Mouse (Mus musculus): Measurements from ENCODE around the gene Tnfrsf25.
A peak's percentile ranks its signal among the peaks of the same experiment; 100 is the strongest.

Gene Tnfrsf25

DNA sequence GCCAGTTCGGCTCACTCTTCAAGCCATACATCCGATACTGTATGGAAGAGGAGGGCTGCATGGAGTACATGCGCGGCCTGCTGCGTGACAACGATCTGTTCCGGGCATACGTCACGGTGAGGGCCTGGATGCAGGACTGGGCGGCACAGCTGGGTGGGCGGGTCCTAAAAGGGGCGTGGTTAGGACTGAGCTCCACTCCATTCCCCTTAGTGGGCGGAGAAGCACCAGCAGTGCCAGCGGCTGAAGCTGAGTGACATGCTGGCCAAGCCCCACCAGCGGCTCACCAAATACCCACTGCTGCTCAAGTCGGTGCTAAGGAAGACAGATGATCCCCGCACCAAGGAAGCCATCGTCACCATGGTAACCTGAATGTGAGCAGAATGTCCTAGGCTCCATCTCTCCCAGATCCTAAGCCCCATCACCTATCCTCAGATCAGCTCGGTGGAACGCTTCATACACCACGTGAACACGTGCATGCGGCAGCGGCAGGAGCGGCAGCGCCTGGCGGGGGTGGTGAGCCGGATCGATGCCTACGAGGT lies 7.7 kb upstream of the Tnfrsf25 start:
- Histone ChIP-seq H3K4me3 (replicated peaks; ENCODE audit: low read length) (peak overlapping the region; percentile 71), H3K27me3 (ENCODE audit: insufficient read depth, low read length) (no peaks in the 10 kb centered on the region), H3K4me1 (replicated peaks; ENCODE audit: low read depth, low read length) (peaks cover 56% of the 10 kb centered on the region), H3K36me3 (ENCODE audit: insufficient read depth, low read length) (peaks cover 90% of the 10 kb centered on the region), H3K9me3 (ENCODE audit: low read length) (no peaks in the 10 kb centered on the region)
- no peak for TF ChIP-seq CTCF (conservative IDR thresholded peaks at IDR 0.05; ENCODE audit: low read length)
- no peak for TF ChIP-seq NANOG (IDR thresholded peaks at IDR 0.05; ENCODE audit: borderline replicate concordance, low read length)
- TF ChIP-seq POU5F1 (IDR thresholded peaks at IDR 0.05; ENCODE audit: borderline replicate concordance, low read length): no peak

DNA sequence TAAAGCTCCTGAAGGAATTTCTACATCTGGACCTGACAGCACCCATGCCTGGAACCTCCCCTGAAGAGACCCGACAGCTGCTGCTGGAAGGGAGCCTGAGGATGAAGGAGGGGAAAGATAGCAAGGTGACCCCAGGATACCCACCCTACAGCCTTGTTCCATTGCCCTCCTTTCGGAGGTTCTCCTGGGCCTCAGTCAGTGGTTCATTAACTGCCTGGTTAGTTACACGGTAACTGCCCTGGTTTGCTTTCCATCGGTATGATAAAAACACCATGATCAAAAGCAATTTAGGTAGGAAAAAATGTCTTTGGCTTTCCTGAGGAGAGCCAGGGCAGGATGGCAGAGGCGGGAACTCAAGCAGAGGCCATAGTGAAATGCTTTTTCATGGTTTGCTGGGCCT lies 7.1 kb upstream of the Tnfrsf25 start:
- Histone ChIP-seq H3K36me3 (ENCODE audit: insufficient read depth, low read length) (peaks cover 90% of the 10 kb centered on the region), H3K9me3 (ENCODE audit: low read length) (no peaks in the 10 kb centered on the region), H3K27me3 (ENCODE audit: insufficient read depth, low read length) (no peaks in the 10 kb centered on the region), H3K4me1 (replicated peaks; ENCODE audit: low read depth, low read length) (peaks cover 54% of the 10 kb centered on the region), H3K4me3 (replicated peaks; ENCODE audit: low read length) (no peak overlapping the region)
- no peak for TF ChIP-seq CTCF (conservative IDR thresholded peaks at IDR 0.05; ENCODE audit: low read length)
- no peak for TF ChIP-seq NANOG (IDR thresholded peaks at IDR 0.05; ENCODE audit: borderline replicate concordance, low read length)
- TF ChIP-seq POU5F1 (IDR thresholded peaks at IDR 0.05; ENCODE audit: borderline replicate concordance, low read length): no peak

DNA sequence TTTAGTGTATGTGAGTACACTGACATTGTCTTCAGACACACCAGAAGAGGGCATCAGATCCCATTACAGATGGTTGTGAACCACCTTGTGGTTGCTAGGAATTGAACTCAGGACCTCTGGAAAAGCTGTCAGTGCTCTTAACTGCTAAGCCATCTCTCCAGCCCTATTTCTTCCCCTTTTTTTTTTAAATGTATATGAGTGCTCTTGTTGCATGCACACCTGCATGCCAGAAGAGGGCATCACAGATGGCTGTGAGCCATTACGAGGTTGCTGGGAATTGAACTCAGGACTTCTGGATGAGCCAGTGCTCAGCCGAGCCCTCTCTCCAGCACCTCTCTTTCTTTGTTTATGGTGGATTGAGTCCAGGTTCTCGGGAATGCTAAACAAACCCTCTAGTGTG lies 6.2 kb upstream of the Tnfrsf25 start:
- Histone ChIP-seq H3K4me1 (replicated peaks; ENCODE audit: low read depth, low read length) (peaks cover 54% of the 10 kb centered on the region), H3K9me3 (ENCODE audit: low read length) (no peaks in the 10 kb centered on the region), H3K27me3 (ENCODE audit: insufficient read depth, low read length) (no peaks in the 10 kb centered on the region), H3K4me3 (replicated peaks; ENCODE audit: low read length) (no peak overlapping the region), H3K36me3 (ENCODE audit: insufficient read depth, low read length) (peaks cover 90% of the 10 kb centered on the region)
- TF ChIP-seq CTCF (conservative IDR thresholded peaks at IDR 0.05; ENCODE audit: low read length) (no peak), NANOG (IDR thresholded peaks at IDR 0.05; ENCODE audit: borderline replicate concordance, low read length) (no peak), POU5F1 (IDR thresholded peaks at IDR 0.05; ENCODE audit: borderline replicate concordance, low read length) (no peak)

DNA sequence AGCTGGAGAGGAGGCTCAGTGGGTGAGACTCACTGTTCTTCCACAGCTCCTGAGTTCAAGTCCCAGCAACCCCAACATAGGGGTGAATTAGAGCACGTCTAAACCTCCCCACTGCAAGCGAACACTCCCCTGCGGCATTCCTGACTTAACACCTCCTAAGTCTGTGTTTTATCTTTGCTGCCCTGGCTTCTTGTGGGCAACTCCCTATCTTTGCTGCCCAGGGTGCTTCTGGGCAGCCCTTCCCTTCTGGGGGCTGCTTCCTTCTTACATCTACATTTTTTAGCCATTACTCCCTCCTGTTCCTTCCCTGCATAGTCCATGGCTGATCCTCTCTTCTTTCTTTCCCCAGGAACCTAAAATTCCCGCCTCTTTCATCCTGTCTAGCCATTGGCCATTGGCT lies 5.0 kb upstream of the Tnfrsf25 start:
- peaks cover 85% of the 10 kb centered on the region for H3K36me3 ChIP-seq (ENCODE audit: insufficient read depth, low read length)
- H3K4me1 ChIP-seq (replicated peaks; ENCODE audit: low read depth, low read length): peaks cover 58% of the 10 kb centered on the region
- no peaks in the 10 kb centered on the region for H3K9me3 ChIP-seq (ENCODE audit: low read length)
- H3K27me3 ChIP-seq (ENCODE audit: insufficient read depth, low read length): peaks cover 3% of the 10 kb centered on the region; the same call in 1 of the 2 replicates
- no peak overlapping the region for H3K4me3 ChIP-seq (replicated peaks; ENCODE audit: low read length)
- TF ChIP-seq NANOG (IDR thresholded peaks at IDR 0.05; ENCODE audit: borderline replicate concordance, low read length): no peak
- TF ChIP-seq POU5F1 (IDR thresholded peaks at IDR 0.05; ENCODE audit: borderline replicate concordance, low read length): no peak
- TF ChIP-seq CTCF (conservative IDR thresholded peaks at IDR 0.05; ENCODE audit: low read length): no peak

DNA sequence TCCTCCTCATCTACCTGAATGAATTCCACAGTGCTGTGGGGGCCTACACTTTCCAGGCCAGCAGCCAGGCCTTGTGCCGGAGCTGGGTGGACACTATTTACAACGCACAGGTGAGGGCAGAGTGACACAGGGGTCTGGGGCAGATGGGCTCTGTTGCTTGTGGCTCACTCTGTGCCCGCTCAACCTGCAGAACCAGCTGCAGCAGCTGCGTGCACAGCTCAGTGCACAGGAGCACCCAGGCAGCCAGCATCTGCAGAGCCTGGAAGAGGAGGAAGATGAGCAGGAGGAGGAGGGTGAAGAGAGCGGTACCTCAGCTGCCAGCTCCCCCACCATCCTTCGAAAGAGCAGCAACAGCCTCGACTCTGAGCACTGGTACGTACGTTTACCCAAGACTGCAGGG lies 3.4 kb upstream of the Tnfrsf25 start:
- Histone ChIP-seq H3K4me3 (replicated peaks; ENCODE audit: low read length) (no peak overlapping the region), H3K27me3 (ENCODE audit: insufficient read depth, low read length) (peaks cover 14% of the 10 kb centered on the region), H3K9me3 (ENCODE audit: low read length) (no peaks in the 10 kb centered on the region), H3K4me1 (replicated peaks; ENCODE audit: low read depth, low read length) (peaks cover 60% of the 10 kb centered on the region), H3K36me3 (ENCODE audit: insufficient read depth, low read length) (peaks cover 75% of the 10 kb centered on the region)
- TF ChIP-seq NANOG (IDR thresholded peaks at IDR 0.05; ENCODE audit: borderline replicate concordance, low read length): no peak
- TF ChIP-seq POU5F1 (IDR thresholded peaks at IDR 0.05; ENCODE audit: borderline replicate concordance, low read length): no peak
- no peak for TF ChIP-seq CTCF (conservative IDR thresholded peaks at IDR 0.05; ENCODE audit: low read length)

DNA sequence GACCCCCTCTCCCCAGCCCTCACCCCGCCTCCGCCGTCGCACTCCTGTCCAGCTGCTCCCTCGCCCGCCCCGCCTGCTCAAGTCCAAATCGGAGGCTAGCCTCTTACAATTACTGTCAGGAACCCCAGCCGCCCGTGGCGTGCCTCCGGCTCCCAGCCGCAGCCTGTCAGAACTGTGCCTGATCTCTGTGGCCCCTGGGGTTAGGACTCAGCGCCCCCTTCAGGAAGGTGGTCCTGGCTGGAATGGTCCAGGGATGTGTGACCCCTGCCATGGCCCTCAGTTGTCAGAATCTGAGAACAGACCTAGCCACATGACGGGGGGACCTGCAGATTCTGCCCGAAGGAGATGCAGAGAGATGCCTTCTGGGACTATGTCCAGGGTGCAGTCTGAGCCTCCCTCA lies 1.7 kb upstream of the Tnfrsf25 start:
- TF ChIP-seq NANOG (IDR thresholded peaks at IDR 0.05; ENCODE audit: borderline replicate concordance, low read length) (no peak), CTCF (conservative IDR thresholded peaks at IDR 0.05; ENCODE audit: low read length) (peak; percentile 38), POU5F1 (IDR thresholded peaks at IDR 0.05; ENCODE audit: borderline replicate concordance, low read length) (no peak)
- peaks cover 62% of the 10 kb centered on the region for H3K4me1 ChIP-seq (replicated peaks; ENCODE audit: low read depth, low read length)
- peaks cover 31% of the 10 kb centered on the region for H3K27me3 ChIP-seq (ENCODE audit: insufficient read depth, low read length)
- H3K4me3 ChIP-seq (replicated peaks; ENCODE audit: low read length): peak overlapping the region; percentile 68
- no peaks in the 10 kb centered on the region for H3K9me3 ChIP-seq (ENCODE audit: low read length)
- peaks cover 79% of the 10 kb centered on the region for H3K36me3 ChIP-seq (ENCODE audit: insufficient read depth, low read length)

DNA sequence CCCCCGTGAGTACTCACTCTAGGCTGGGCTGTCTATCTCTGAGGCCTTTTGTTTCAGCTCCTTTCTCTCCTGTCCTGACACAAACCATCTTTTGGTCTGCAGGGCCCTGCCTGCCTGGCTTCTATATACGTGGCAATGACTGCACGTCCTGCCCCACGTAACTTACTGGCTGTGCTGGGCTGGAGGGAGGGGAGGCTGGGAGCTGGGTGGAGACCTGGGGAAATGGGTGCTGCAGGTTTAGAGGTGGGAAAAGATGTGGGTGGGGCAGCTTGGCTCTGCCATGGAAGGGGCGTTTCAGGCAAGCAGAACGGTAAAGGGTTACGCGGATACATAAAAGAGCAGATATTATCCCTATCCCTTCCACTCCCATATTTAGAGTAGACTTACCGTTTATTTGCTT lies 1.8 kb downstream of the Tnfrsf25 start:
- Histone ChIP-seq H3K4me1 (replicated peaks; ENCODE audit: low read depth, low read length) (peaks cover 94% of the 10 kb centered on the region), H3K27me3 (ENCODE audit: insufficient read depth, low read length) (peaks cover 63% of the 10 kb centered on the region), H3K4me3 (replicated peaks; ENCODE audit: low read length) (no peak overlapping the region), H3K9me3 (ENCODE audit: low read length) (no peaks in the 10 kb centered on the region), H3K36me3 (ENCODE audit: insufficient read depth, low read length) (peaks cover 46% of the 10 kb centered on the region)
- no peak for TF ChIP-seq NANOG (IDR thresholded peaks at IDR 0.05; ENCODE audit: borderline replicate concordance, low read length)
- TF ChIP-seq CTCF (conservative IDR thresholded peaks at IDR 0.05; ENCODE audit: low read length): no peak
- TF ChIP-seq POU5F1 (IDR thresholded peaks at IDR 0.05; ENCODE audit: borderline replicate concordance, low read length): no peak

DNA sequence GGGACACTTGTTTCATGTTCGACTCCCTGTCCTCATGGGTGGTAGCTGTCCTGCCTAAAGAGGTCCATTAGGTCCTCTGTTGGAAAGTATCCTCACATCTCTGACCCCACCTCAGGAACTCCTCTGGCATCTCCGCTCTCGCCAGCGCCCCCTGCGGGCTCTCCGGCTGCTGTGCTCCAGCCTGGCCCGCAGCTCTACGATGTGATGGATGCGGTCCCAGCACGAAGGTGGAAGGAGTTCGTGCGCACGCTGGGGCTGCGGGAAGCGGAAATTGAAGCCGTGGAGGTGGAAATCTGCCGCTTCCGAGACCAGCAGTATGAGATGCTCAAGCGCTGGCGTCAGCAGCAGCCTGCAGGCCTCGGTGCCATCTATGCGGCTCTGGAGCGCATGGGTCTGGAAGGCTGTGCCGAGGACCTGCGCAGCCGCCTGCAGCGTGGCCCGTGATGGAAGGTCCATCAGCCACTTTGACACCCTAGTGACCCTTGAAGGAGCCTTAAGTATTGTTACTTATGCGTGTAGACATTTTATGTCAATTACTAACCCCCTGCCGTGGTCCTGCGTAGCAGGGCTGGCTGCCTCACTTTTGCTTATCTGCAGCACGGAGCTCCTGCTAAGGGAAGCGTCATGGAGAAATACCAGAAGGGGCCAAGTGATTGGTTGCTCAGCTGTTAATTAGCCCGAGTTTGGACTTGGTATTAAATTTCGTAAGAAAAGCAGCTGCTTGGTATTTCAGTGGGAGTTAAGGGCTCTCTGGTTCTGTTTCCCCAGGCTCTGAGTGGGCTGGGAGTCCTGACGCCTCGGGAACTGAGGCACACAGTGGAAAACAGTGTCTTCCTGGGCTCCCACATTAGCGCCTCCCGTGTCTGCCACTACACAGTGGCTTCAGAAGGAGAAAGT lies 3.9 kb downstream of the Tnfrsf25 start:
- Histone ChIP-seq H3K27me3 (ENCODE audit: insufficient read depth, low read length) (peaks cover 83% of the 10 kb centered on the region), H3K9me3 (ENCODE audit: low read length) (0 out of 2 replicates have a peak, but pooled peaks cover 4% of the 10 kb centered on the region), H3K36me3 (ENCODE audit: insufficient read depth, low read length) (peaks cover 26% of the 10 kb centered on the region), H3K4me1 (replicated peaks; ENCODE audit: low read depth, low read length) (peaks cover 91% of the 10 kb centered on the region), H3K4me3 (replicated peaks; ENCODE audit: low read length) (peak overlapping the region; percentile 74)
- TF ChIP-seq CTCF (conservative IDR thresholded peaks at IDR 0.05; ENCODE audit: low read length) (peak; percentile 66), POU5F1 (IDR thresholded peaks at IDR 0.05; ENCODE audit: borderline replicate concordance, low read length) (no peak), NANOG (IDR thresholded peaks at IDR 0.05; ENCODE audit: borderline replicate concordance, low read length) (no peak)
